Comparison of ENCODE assay signal across 16 mouse cellular contexts in genomic region chr17:63119701-63120100, GRCm38 (mm10).
A peak's percentile ranks its signal among the peaks of the same experiment; 100 is the strongest.
DNase-seq lines count a peak whose midpoint lies in the region; ATAC-seq lines count a peak whose summit lies in the region.
"Had no signal": no experiment of that assay in that cellular context is flagged by ENCODE, and none has a peak within 500 bp of the region (broad histone marks: within the 10 kb centered on the region; RNA-seq: fewer than 3 reads in every experiment).

No protein-coding gene starts in this region.

- no peak overlapping the region for H3K9ac ChIP-seq in forebrain, embryonic 16.5 days (replicated peaks; ENCODE audit: low read depth, low read length)
- no peak overlapping the region for H3K9ac ChIP-seq in midbrain, embryonic 13.5 days (replicated peaks)
- H3K9ac ChIP-seq: embryonic facial prominence, embryonic 12.5 days; liver, embryonic 12.5 days had no signal

- DNase-seq in forebrain, embryonic 10.5 days (ENCODE audit: extremely low spot score, low spot score): no peak
- DNase-seq in NIH3T3 (ENCODE audit: low read depth): peak; percentile 48
- DNase-seq in cerebellum, adult 9-10 months: peak; percentile 55
- DNase-seq in lung, adult 18-20 months: peak; percentile 74 to 76
- no peak for DNase-seq in limb, embryonic 10.5 days (ENCODE audit: low spot score)
- DNase-seq: B cell, adult 2 months; right cerebral cortex, postnatal 25 days had no signal

- no peaks in the 10 kb centered on the region for H3K36me3 ChIP-seq in forebrain, embryonic 10.5 days (replicated peaks)
- H3K36me3 ChIP-seq in forebrain, embryonic 16.5 days (ENCODE audit: control insufficient read depth, insufficient read depth): no peaks in the 10 kb centered on the region
- no peaks in the 10 kb centered on the region for H3K36me3 ChIP-seq in midbrain, embryonic 13.5 days
- no peaks in the 10 kb centered on the region for H3K36me3 ChIP-seq in limb, embryonic 10.5 days
- H3K36me3 ChIP-seq: embryonic facial prominence, embryonic 12.5 days had no signal

- ATAC-seq in forebrain, embryonic 16.5 days: no peak
- no peak for ATAC-seq in midbrain, embryonic 13.5 days
- no peak for ATAC-seq in CD4-positive, CD25-positive, alpha-beta regulatory T cell, adult 4 months
- ATAC-seq: activated CD4-positive, CD25-positive, alpha-beta regulatory T cell, adult 4 months; hindbrain, postnatal 0 days; liver, embryonic 12.5 days had no signal

- no peak overlapping the region for H3K4me3 ChIP-seq in forebrain, embryonic 10.5 days
- H3K4me3 ChIP-seq in forebrain, embryonic 16.5 days (replicated peaks; ENCODE audit: low read length): no peak overlapping the region
- H3K4me3 ChIP-seq in midbrain, embryonic 13.5 days (replicated peaks): no peak overlapping the region
- no peak overlapping the region for H3K4me3 ChIP-seq in limb, embryonic 10.5 days
- H3K4me3 ChIP-seq: embryonic facial prominence, embryonic 12.5 days; heart, adult 2 months; liver, embryonic 12.5 days had no signal

- no peak overlapping the region for H3K4me2 ChIP-seq in forebrain, embryonic 16.5 days (ENCODE audit: low read length)
- H3K4me2 ChIP-seq in midbrain, embryonic 13.5 days (replicated peaks): no peak overlapping the region
- H3K4me2 ChIP-seq: embryonic facial prominence, embryonic 12.5 days; liver, embryonic 12.5 days had no signal

- H3K27me3 ChIP-seq in forebrain, embryonic 10.5 days (ENCODE audit: poor library complexity, severe bottlenecking): peaks cover 4% of the 10 kb centered on the region; the same call in 1 of the 2 replicates
- no peaks in the 10 kb centered on the region for H3K27me3 ChIP-seq in forebrain, embryonic 16.5 days (replicated peaks; ENCODE audit: control insufficient read depth, insufficient read depth, low read length)
- no peaks in the 10 kb centered on the region for H3K27me3 ChIP-seq in midbrain, embryonic 13.5 days
- no peaks in the 10 kb centered on the region for H3K27me3 ChIP-seq in limb, embryonic 10.5 days (ENCODE audit: low read depth, poor library complexity, severe bottlenecking)
- H3K27me3 ChIP-seq: embryonic facial prominence, embryonic 12.5 days; liver, embryonic 12.5 days had no signal

- no peaks in the 10 kb centered on the region for H3K9me3 ChIP-seq in forebrain, embryonic 10.5 days
- no peaks in the 10 kb centered on the region for H3K9me3 ChIP-seq in forebrain, embryonic 16.5 days (ENCODE audit: control insufficient read depth, low read length)
- H3K9me3 ChIP-seq in midbrain, embryonic 13.5 days: no peaks in the 10 kb centered on the region
- no peaks in the 10 kb centered on the region for H3K9me3 ChIP-seq in limb, embryonic 10.5 days (replicated peaks)
- H3K9me3 ChIP-seq: embryonic facial prominence, embryonic 12.5 days; G1E; liver, embryonic 12.5 days had no signal

- H3K27ac ChIP-seq in forebrain, embryonic 10.5 days: 0 out of 2 replicates have a peak overlapping the region, but pooled peaks have one; percentile 10
- no peak overlapping the region for H3K27ac ChIP-seq in forebrain, embryonic 16.5 days (ENCODE audit: low read length)
- H3K27ac ChIP-seq in midbrain, embryonic 13.5 days: no peak overlapping the region
- H3K27ac ChIP-seq in limb, embryonic 10.5 days: no peak overlapping the region
- H3K27ac ChIP-seq: heart, adult 2 months; hindbrain, postnatal 0 days; liver, embryonic 12.5 days had no signal

- peaks cover 11% of the 10 kb centered on the region for H3K4me1 ChIP-seq in forebrain, embryonic 10.5 days
- H3K4me1 ChIP-seq in forebrain, embryonic 16.5 days (replicated peaks; ENCODE audit: control insufficient read depth, insufficient read depth, low read length): peaks cover 8% of the 10 kb centered on the region
- peaks cover 17% of the 10 kb centered on the region for H3K4me1 ChIP-seq in midbrain, embryonic 13.5 days (replicated peaks)
- H3K4me1 ChIP-seq in limb, embryonic 10.5 days: no peaks in the 10 kb centered on the region; the same call in 1 of the 2 replicates
- H3K4me1 ChIP-seq: liver, embryonic 12.5 days had no signal

- 84% methylated on average over 3 of the region's 3 CpGs for WGBS in forebrain, embryonic 10.5 days
- WGBS in forebrain, embryonic 16.5 days: 66% methylated on average over 3 of the region's 3 CpGs
- WGBS in midbrain, embryonic 13.5 days: 84% methylated on average over 3 of the region's 3 CpGs
- WGBS in limb, embryonic 10.5 days: 94% methylated on average over 3 of the region's 3 CpGs

Comparison
In these comparisons a context has a peak if more than half of its experiments do, and no peak if none do; other contexts are left out.
1. DNase-seq: peak in NIH3T3 (single experiment), cerebellum, adult 9-10 months (single experiment) and lung, adult 18-20 months (2 of 2); none in forebrain, embryonic 10.5 days (single experiment) and limb, embryonic 10.5 days (single experiment).